Mouse (Mus musculus) forebrain, embryonic 14.5 days (tissue): ENCODE data around the gene Map6. TPM values are rescaled to one million over a fixed set of nuclear protein-coding genes. Genes with fewer than 3 reads are reported as not detected.

Source experiments
- ATAC-seq: fragments of 200-750 bp; cut with Nextera tagmentation; 2 replicates; pipeline ENCODE4 v1.8.0; 2017; ENCODE audit warnings: mild to moderate bottlenecking, moderate library complexity
- DNase-seq: peaks from one replicate; pipeline ENCODE4 v3.0.0-alpha.2; 2015; ENCODE audit warnings: low spot score
- H3K27ac ChIP-seq: fragments of 300-500 bp; sonication (generic); 2 replicates; pipeline ENCODE4 v1.5.1; 2014; ENCODE audit warnings: low read depth, mild to moderate bottlenecking, control low read depth, low read length, moderate library complexity
- H3K27me3 ChIP-seq: fragments of 300-500 bp; sonication (generic); replicated peaks from 2 replicates; pipeline ENCODE4 v1.6.1; 2014; ENCODE audit warnings: low read length, control low read depth, mixed read lengths; ENCODE audit not compliant: control insufficient read depth, insufficient read depth
- H3K36me3 ChIP-seq: fragments of 300-500 bp; sonication (generic); 2 replicates; pipeline ENCODE4 v1.6.1; 2014; ENCODE audit warnings: low read length, control low read depth; ENCODE audit not compliant: control insufficient read depth, insufficient read depth
- H3K4me1 ChIP-seq: fragments of 300-500 bp; sonication (generic); 2 replicates; pipeline ENCODE4 v1.6.1; 2014; ENCODE audit warnings: antibody characterized with exemption, low read length, control low read depth; ENCODE audit not compliant: control insufficient read depth, insufficient read depth
- H3K4me2 ChIP-seq: fragments of 300-500 bp; sonication (generic); 2 replicates; pipeline ENCODE4 v1.6.1; 2014; ENCODE audit warnings: mild to moderate bottlenecking, control low read depth, low read length
- H3K4me3 ChIP-seq: fragments of 300-500 bp; sonication (generic); 2 replicates; pipeline ENCODE4 v1.5.1; 2014; ENCODE audit warnings: low read depth, low read length, control low read depth
- H3K9ac ChIP-seq: fragments of 300-500 bp; sonication (generic); 2 replicates; pipeline ENCODE4 v1.6.1; 2014; ENCODE audit warnings: mild to moderate bottlenecking, low read length, control low read depth, moderate library complexity
- H3K9me3 ChIP-seq: fragments of 300-500 bp; sonication (generic); replicated peaks from 2 replicates; pipeline ENCODE4 v1.6.1; 2016; ENCODE audit warnings: low read length, control low read depth, mixed read lengths; ENCODE audit not compliant: control insufficient read depth
- WGBS: fragments of 180-500 bp; shearing (Covaris S2); extraction: QIAGEN DNeasy Blood & Tissue Kit; methylation state at CpG from one replicate; pipeline ENCODE4 v1.1.7; 2014; 5-methylcytosine and 5-hydroxymethylcytosine counted together
- polyA plus RNA-seq: library from polyadenylated mRNA; unstranded; fragments of >200 nt; fragmentation: Nextera tagmentation; extraction: Ambion mirVana; gene quantifications from 2 replicates; pipeline ENCODE4 v1.2.1, GENCODE M21; 2014

Map6 gene
- polyA plus RNA-seq, 1 experiment from 2014 or later = 46.2 TPM

- H3K36me3 ChIP-seq = no peaks in the 10 kb centered on the region
- H3K9me3 ChIP-seq = no peaks in the 10 kb centered on the region
- H3K9ac ChIP-seq = peak overlapping the region; percentile 75
- H3K4me3 ChIP-seq = peak overlapping the region; percentile 66
- ATAC-seq (peak; percentile 69), DNase-seq (peak; percentile 89)
- H3K4me1 ChIP-seq = peaks cover 20% of the 10 kb centered on the region
- peak overlapping the region; percentile 79 for H3K4me2 ChIP-seq
- 1% methylated on average over 24 of the region's 24 CpGs for WGBS
- H3K27ac ChIP-seq = peak overlapping the region; percentile 97
- no peaks in the 10 kb centered on the region for H3K27me3 ChIP-seq
Observed at GRCm38 (mm10) chr7:99380491-99381213, 113.4 kb downstream of the Map6 start.

DNA sequence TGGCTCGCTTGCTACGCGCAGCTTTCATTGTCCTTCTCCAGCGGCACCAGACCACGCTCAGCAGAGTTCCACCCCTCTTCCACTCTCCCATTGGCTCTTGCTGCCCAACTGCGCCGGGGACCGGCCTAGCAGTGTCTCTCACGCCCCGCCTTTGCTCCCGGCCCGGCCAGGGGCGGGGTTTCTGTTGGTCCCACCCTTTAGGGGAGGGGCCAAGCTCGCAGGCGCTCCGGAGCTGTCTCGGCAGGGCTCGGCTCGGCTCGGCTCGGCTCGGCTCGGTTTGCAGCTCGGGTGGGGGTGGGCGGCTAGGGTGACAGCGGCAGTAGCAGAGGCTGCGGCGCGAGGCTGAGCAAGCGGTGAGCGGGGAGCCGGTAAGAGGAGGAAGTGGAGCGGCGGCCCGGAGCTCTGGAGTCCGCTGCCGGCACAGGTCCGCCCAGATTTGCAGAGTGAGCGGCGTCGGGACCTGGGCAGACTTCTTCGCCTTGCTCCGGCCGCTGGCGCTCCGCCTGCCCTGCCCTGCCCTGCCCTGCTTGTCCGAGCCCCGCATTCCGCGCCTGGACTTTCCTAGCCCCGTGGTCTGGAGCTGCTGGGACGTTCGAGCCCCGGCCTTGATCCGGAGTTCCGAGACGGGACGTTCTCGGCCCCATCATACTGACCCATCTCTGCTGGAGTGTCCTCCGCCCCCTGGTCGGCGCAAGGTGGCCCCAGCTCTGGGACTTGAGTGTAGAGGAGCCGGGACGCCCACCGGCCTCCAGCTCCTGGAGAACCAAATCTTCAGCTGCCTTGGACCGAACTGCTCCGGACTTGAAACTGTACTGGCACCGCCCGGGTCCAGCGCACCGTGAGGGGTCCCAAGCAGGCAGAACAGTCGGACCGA is 114.2 kb downstream of the Map6 start, which contains the start of gene Gdpd5:
Gdpd5 (plus strand) TSS at position 201 of the 874 bp plus-strand sequence.
- Histone ChIP-seq H3K27me3 (no peaks in the 10 kb centered on the region), H3K4me3 (peak within 1 kb of the TSS; percentile 66), H3K27ac (peak within 1 kb of the TSS; percentile 97), H3K36me3 (no peaks in the 10 kb centered on the region), H3K4me2 (peak within 1 kb of the TSS; percentile 79), H3K4me1 (peaks cover 23% of the 10 kb centered on the region), H3K9ac (peak within 1 kb of the TSS; percentile 75), H3K9me3 (no peaks in the 10 kb centered on the region)
- ATAC-seq = peak; percentile 96
- under 1% methylated on average over 71 of the region's 73 CpGs for WGBS
- peak; percentile 98 for DNase-seq

DNA sequence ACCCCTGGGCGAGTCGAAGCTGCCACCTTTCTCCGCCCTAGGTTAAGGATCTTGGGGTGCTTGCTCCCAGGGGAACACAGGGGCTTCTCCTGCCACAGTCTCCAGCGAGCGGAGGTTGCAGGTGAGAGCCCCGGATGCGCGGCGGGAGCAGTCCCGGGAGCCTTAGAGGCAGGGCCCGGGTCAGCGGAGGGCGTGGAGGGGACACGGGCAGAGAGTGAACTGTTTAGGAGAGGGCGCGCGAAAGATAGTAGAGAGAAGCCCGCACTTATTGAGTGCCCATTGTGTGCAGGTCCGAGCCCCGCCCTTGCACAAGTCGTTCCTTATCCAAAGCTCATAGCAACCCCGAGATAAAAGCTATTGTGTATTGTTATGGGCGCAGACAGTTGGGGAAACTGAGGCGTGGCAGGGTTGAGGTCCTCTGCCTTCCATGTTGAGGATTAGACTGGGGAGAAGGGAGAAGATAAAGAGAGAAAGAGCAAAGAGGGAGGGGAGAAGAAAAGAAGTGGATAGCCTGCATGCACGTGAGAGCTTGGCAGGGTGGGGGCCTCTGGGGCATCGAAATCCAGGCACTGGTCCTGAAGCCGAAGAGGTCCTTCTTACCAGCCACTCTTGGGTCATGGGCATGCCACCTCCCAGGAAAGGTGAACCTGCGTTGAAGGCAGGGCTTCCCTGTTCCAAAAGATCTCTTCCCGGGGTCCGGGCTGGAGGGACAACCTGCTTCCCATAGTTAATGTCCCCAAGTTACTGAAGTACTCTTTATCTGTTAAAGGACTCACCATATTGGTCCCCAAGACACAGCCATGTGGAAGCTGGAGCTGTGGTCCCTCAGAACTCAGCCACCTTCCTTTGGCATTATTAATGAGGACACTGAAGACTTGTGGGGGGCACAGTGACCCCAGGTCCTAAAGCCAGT is 115.1 kb downstream of the Map6 start:
- peak overlapping the region; percentile 27; the same call in 1 of the 2 replicates for H3K27ac ChIP-seq
- ATAC-seq = no peak
- H3K9ac ChIP-seq = peak overlapping the region; percentile 75
- H3K9me3 ChIP-seq = no peaks in the 10 kb centered on the region
- no peak for DNase-seq
- peak overlapping the region; percentile 79 for H3K4me2 ChIP-seq
- H3K36me3 ChIP-seq = peaks cover 5% of the 10 kb centered on the region
- WGBS = 12% methylated on average over 30 of the region's 30 CpGs
- H3K4me1 ChIP-seq = peaks cover 23% of the 10 kb centered on the region
- H3K4me3 ChIP-seq = peak overlapping the region; percentile 66
- no peaks in the 10 kb centered on the region for H3K27me3 ChIP-seq

GRCm38 (mm10) chr7:99383246-99383645 is 116.0 kb downstream of the Map6 start:
- DNase-seq (no peak), ATAC-seq (no peak)
- H3K27me3 ChIP-seq = no peaks in the 10 kb centered on the region
- no peak overlapping the region for H3K27ac ChIP-seq
- peak overlapping the region; percentile 75; the same call in 1 of the 2 replicates for H3K9ac ChIP-seq
- H3K4me1 ChIP-seq = peaks cover 23% of the 10 kb centered on the region
- 54% methylated on average over 5 of the region's 5 CpGs for WGBS
- H3K36me3 ChIP-seq = peaks cover 9% of the 10 kb centered on the region
- H3K4me2 ChIP-seq = peak overlapping the region; percentile 79
- H3K4me3 ChIP-seq = peak overlapping the region; percentile 66
- no peaks in the 10 kb centered on the region for H3K9me3 ChIP-seq

- Histone ChIP-seq H3K4me3 (peak overlapping the region; percentile 66), H3K4me2 (peak overlapping the region; percentile 79), H3K27ac (0 out of 2 replicates have a peak overlapping the region, but pooled peaks have one; percentile 3), H3K4me1 (peaks cover 23% of the 10 kb centered on the region), H3K27me3 (no peaks in the 10 kb centered on the region), H3K9me3 (no peaks in the 10 kb centered on the region), H3K36me3 (peaks cover 18% of the 10 kb centered on the region), H3K9ac (peak overlapping the region; percentile 75)
- ATAC-seq (no peak), DNase-seq (peak; percentile 37)
- 22% methylated on average over 4 of the region's 4 CpGs for WGBS
Observed at GRCm38 (mm10) chr7:99384101-99384611, 116.9 kb downstream of the Map6 start.

DNA sequence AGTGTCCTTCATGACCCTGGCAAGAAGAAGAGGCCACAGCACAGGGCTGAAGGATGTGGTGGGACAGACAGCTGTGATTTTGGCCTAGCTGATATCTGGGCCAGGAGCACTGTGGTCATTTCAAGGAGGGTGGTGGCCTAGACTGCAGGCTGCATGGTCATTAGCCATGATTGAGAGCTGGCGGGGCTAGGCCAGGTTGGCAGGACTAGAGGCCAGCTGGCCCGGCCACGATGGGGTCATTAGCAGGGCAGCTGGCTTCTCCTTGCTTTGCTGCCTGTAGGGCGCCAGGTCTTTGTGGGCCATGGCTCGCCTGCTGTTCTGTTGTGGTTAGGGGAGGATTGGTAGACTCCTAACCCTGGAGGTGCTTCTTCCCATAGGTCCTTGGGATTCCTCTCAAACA is 118.8 kb downstream of the Map6 start:
- Histone ChIP-seq H3K27ac (no peak overlapping the region), H3K36me3 (peaks cover 20% of the 10 kb centered on the region), H3K9ac (no peak overlapping the region), H3K4me3 (no peak overlapping the region), H3K4me2 (no peak overlapping the region), H3K27me3 (no peaks in the 10 kb centered on the region), H3K9me3 (no peaks in the 10 kb centered on the region), H3K4me1 (peaks cover 23% of the 10 kb centered on the region)
- 68% methylated on average over 5 of the region's 5 CpGs for WGBS
- ATAC-seq (no peak), DNase-seq (no peak)
